Mouse (Mus musculus) lung, postnatal 10 days (tissue): ENCODE data around the gene Reep3.

Source experiments
- DNase-seq: peaks from one replicate; pipeline ENCODE4 v3.0.0; 2021

The Reep3 gene

GRCm38 (mm10) chr10:67049621-67050020, 47.1 kb downstream of the Reep3 start:
- no peak for DNase-seq

- DNase-seq, result no peak
These were observed 47.7 kb downstream of the Reep3 start for GRCm38 (mm10) chr10:67048871-67049615.

GRCm38 (mm10) chr10:67047712-67048645, 48.8 kb downstream of the Reep3 start:
- DNase-seq, result no peak

- DNase-seq, result no peak
These were observed 51.4 kb downstream of the Reep3 start for GRCm38 (mm10) chr10:67045192-67045899.

- DNase-seq, result peak; percentile 30
These were observed 52.4 kb downstream of the Reep3 start for GRCm38 (mm10) chr10:67044346-67044745.

GRCm38 (mm10) chr10:67043236-67043635, 53.5 kb downstream of the Reep3 start:
- DNase-seq, result no peak

GRCm38 (mm10) chr10:67040410-67040809, 56.3 kb downstream of the Reep3 start:
- no peak for DNase-seq

- no peak for DNase-seq
These were observed 57.7 kb downstream of the Reep3 start for GRCm38 (mm10) chr10:67039001-67039400.

GRCm38 (mm10) chr10:67036542-67036941, 60.2 kb downstream of the Reep3 start:
- no peak for DNase-seq

GRCm38 (mm10) chr10:67036141-67036540, 60.6 kb downstream of the Reep3 start:
- no peak for DNase-seq

- no peak for DNase-seq
These were observed 65.6 kb downstream of the Reep3 start for GRCm38 (mm10) chr10:67031186-67031585.

GRCm38 (mm10) chr10:67029297-67029696, 67.4 kb downstream of the Reep3 start:
- DNase-seq, result no peak

- no peak for DNase-seq
These were observed 70.4 kb downstream of the Reep3 start for GRCm38 (mm10) chr10:67026375-67026774.

GRCm38 (mm10) chr10:67025573-67026236, 71.0 kb downstream of the Reep3 start:
- DNase-seq, result peak; percentile 88

- DNase-seq, result no peak
These were observed 72.4 kb downstream of the Reep3 start for GRCm38 (mm10) chr10:67024391-67024790.

- no peak for DNase-seq
These were observed 73.7 kb downstream of the Reep3 start for GRCm38 (mm10) chr10:67023092-67023491.

GRCm38 (mm10) chr10:67021494-67021893, 75.3 kb downstream of the Reep3 start:
- no peak for DNase-seq

GRCm38 (mm10) chr10:67018875-67019274, 77.9 kb downstream of the Reep3 start:
- no peak for DNase-seq

- no peak for DNase-seq
These were observed 78.9 kb downstream of the Reep3 start for GRCm38 (mm10) chr10:67017891-67018290.

GRCm38 (mm10) chr10:67017315-67017714, 79.4 kb downstream of the Reep3 start:
- no peak for DNase-seq

GRCm38 (mm10) chr10:67016615-67017278, 80.0 kb downstream of the Reep3 start:
- no peak for DNase-seq

GRCm38 (mm10) chr10:67014746-67015145, 82.0 kb downstream of the Reep3 start:
- DNase-seq, result no peak
